Mouse (Mus musculus): ENCODE results near the gene Asb13.

GRCm38 (mm10) chr13:3590789-3591188 is 43.0 kb upstream of the Asb13 start:
- TF ChIP-seq CTCF (IDR thresholded peaks at IDR 0.05; ENCODE audit: borderline replicate concordance, insufficient read depth, low read depth, low read length) (no peak; the same call in 1 of the 2 replicates), POLR2A (IDR thresholded peaks at IDR 0.05; ENCODE audit: borderline replicate concordance, insufficient read depth, low read length) (no peak)

All from cerebellum, adult 2 months (tissue).